Mouse (Mus musculus) NIH3T3 (cell line): ENCODE measurements around the gene Rab11fip5.

Experiments used
- DNase-seq: peaks from one replicate; pipeline ENCODE4 v3.0.0-alpha.2; 2012; ENCODE audit warnings: low read depth

Gene Rab11fip5

GRCm38 (mm10) chr6:85314064-85314798 is 60.2 kb downstream of the Rab11fip5 start:
- DNase-seq = no peak

- DNase-seq = no peak
Observed at GRCm38 (mm10) chr6:85307894-85308293, 66.5 kb downstream of the Rab11fip5 start.

DNA sequence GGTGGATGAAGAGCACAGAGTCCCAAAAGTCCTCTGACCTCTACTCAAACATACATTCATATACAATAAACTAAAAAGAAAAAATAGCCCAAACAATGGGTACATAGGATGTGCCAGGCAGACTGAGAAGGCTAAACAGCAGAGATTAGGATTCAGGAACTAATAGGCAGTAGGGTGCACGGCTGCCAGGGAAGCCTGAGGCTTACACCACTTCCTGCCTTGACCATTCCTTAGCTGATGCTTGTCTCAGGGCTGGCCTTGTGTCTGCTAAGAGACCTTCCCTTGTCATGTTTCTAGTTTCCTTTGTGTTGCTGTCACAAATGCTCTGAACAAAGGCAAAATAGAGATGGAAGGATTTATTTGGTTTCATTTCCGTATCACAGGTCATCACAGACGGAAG is 68.1 kb downstream of the Rab11fip5 start:
- DNase-seq = no peak

DNA sequence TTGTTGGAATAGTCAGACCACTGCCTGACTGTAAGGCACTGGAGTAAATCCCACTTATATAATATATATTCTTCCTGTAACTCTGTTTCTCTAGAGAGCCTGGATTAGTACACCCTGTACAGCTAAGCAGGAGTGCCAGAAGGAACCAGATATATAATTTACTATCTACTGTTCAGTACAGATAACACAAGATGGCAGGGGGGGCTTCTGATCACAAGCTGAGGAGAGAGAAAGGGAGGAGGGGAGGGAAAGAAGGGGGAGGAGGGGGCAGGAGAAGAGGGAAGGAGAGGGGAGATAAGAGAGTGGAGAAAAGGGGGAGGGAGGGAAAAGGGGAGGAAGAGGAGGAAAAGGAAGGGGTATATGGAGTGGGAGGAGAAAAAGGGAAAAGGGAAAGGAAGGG is 68.6 kb downstream of the Rab11fip5 start:
- no peak for DNase-seq

DNA sequence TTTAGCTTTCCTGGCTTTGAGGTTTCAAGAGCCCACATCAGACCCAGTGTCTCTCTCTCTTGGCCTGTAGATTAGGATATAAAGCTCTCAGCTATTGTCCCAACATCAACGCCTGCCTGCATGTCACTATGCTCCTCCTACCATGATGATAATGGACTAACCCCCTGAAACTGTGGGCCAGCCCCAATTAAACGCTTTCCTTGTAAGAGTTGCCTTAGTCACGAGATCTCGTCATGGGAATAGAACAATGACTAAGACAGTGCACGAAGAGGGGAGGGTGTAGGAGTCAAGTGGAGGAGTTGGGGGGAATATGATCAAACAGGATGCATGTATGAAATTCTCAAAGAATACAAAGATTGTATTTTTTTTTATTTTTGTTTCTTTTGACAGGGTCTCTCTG is 69.5 kb downstream of the Rab11fip5 start:
- DNase-seq = no peak

GRCm38 (mm10) chr6:85302326-85303055 is 71.9 kb downstream of the Rab11fip5 start:
- DNase-seq = peak; percentile 93

DNA sequence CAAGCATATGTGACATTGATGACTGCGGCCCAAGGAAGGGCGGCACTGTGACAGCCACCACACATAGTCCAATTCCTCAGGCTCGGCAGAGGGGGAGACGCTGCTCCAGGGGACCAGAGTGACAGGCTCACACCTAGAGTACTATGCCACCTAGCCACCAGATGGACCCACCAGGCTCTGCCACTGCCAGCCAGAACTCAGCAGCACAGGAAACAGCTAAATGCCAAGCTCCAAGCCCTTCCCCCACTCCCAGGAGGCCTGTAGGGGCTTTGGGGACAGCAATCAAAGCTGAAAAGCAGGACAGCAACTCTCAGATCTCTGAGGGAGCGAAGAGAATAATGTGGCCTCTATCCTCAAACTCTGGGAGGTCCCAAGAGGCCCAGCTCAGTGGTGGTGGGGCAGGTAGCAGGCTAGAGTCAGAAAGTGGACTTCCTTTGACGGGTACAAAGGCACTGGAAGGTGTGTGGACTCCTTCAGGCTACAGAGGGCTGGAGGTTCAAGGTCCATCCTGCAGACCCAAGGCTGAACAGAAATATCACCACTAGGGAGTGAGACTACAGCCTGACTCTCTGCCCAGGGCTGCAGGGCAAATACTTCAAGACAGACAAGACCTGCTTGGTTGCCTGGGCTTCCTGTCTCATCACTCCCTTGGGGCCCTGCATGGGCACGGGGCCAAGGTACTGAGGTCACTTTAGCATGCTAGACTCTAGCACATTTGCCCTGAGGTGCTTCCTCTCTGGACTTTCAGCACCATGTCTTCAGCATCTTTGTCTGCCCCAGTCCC is 78.9 kb downstream of the Rab11fip5 start:
- DNase-seq = peak; percentile 96

GRCm38 (mm10) chr6:85294004-85294379 is 80.4 kb downstream of the Rab11fip5 start:
- no peak for DNase-seq

- no peak for DNase-seq
Observed at GRCm38 (mm10) chr6:85293255-85294003, 81.0 kb downstream of the Rab11fip5 start.

DNA sequence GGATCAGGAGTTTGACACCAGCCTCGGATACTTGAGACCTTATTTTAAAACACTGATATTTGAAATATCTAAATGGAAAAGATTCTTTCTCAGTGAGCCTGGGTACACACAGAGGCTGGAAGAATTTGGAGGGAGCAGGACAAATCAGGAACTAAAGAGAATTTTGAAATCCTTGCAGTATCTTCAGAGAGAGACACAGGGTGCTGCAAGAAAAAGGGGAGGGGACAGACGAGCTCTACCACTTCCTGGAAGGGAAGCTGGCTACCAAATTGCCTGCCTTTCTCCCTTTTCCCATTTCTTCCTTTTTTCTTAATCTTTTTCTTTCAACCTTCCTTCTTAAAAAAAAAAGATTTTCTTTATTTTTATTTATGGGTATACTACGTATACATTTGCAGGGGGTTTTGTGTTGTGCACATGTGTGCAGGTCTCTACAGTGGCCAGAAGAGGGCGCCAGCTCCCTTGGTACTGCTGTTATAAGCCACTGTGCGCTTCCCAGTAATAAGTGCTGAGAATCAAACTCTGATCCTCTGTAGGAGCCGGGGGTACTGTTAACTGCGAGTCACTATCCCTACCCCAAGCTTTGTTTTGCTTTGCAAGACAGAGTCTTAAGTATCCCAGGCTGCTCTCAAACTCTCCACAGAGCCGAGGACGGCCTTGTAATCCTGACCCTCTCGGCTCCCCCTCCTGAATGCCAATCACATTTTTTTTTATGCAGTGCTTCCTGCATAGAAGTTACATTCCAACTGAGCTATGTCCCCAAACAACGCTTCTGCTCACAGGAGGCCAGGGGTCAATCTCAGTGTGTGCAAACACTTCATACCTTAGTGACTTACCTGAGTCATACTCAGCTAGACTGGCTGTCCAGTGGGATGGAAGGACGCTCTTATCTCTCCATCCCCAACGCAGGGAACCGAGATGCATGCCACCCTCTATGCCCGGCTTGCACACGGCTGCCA is 83.3 kb downstream of the Rab11fip5 start:
- peak; percentile 31 for DNase-seq

- no peak for DNase-seq
Observed at GRCm38 (mm10) chr6:85288193-85288857, 86.1 kb downstream of the Rab11fip5 start.

GRCm38 (mm10) chr6:85286283-85287047 is 88.0 kb downstream of the Rab11fip5 start:
- DNase-seq = no peak
